Mouse (Mus musculus) colon, adult 2 months (tissue): ENCODE measurements around the gene Olfr800. TPM values are rescaled to one million over a fixed set of nuclear protein-coding genes. Genes with fewer than 3 reads are reported as not detected.

Experiments
- polyA plus RNA-seq: library from polyadenylated mRNA; depleted of rRNA; stranded (reverse); fragments of >200 nt; gene quantifications from 2 replicates; pipeline ENCODE4 v1.2.3, GENCODE M21; 2012; rRNA removed

The Olfr800 gene
- polyA plus RNA-seq, result not detected in 2 replicates

DNA sequence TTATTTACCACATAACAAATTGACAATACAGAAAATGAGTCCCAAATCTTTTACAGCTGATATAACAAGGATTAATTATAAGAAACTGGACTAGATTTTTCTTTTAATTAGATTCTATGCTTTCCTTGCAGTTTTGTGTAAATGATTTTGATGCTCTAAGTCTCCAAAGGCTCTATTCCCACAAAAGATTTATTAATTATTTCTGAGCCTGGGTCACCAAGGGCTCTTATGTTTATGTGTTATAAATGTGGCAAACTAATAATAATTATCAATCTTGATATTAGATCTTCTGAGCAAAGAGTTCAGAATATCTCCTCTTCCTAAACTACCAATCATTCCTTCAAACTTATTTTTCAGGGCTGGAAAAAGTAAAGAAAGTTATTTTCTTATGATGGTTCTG, at the start of gene Olfr800:
Olfr800 (plus strand) TSS at position 301 of the 400 bp plus-strand sequence.

DNA sequence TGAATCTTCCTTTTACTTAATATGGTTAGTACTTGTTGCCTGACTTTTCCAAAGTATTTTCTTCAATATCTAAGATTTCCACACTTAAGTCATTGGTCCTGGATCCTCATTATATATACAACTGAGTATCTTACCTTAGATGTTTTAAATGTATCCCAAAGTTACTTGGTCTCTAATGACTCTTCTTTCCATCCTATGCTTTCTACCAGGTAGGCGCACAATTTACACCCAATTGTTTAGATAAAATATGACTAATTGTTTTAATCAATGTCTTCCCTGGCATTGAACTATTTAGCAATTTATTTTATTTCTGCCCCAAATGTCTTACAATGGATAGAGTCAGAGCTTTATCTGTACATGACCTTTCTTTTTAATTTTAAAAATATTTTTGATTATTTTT, 45.0 kb upstream of the Olfr800 start, which contains the start of gene Olfr796:
Olfr796 (minus strand) TSS at position 101 of the 400 bp plus-strand sequence.

GRCm38 (mm10) chr10:129627834-129628233, 29.7 kb upstream of the Olfr800 start, which contains the start of gene Olfr798:
Gene Olfr798, minus strand, starts transcription at chr10:129627934.

GRCm38 (mm10) chr10:129637184-129637583, 20.3 kb upstream of the Olfr800 start, which contains the start of gene Olfr799:
Gene Olfr799, plus strand, starts transcription at chr10:129637484.

GRCm38 (mm10) chr10:129673765-129674164, 16.3 kb downstream of the Olfr800 start, which contains the start of gene Olfr801:
Gene Olfr801, minus strand, starts transcription at chr10:129673865.

DNA sequence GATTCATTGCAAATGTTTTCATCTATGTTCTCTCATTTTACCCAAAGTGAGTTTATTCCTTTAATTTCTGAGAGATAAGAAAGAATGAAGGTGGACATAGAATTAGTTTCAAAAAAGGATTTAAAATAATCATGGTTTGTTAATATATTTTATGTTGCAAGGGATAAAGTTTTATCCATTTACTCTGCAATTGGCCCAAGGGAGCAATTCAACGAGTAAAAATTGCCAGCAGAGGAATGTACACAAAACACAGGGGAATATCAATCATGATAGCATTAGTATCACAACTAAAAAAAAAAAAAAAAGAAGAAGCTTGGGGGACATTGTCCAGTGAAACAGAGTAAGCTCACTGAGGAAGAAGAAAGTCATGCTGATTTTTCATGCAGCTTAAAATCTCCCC, 30.6 kb downstream of the Olfr800 start, which contains the start of gene Olfr802:
Olfr802 (minus strand) TSS at position 101 of the 400 bp plus-strand sequence.

DNA sequence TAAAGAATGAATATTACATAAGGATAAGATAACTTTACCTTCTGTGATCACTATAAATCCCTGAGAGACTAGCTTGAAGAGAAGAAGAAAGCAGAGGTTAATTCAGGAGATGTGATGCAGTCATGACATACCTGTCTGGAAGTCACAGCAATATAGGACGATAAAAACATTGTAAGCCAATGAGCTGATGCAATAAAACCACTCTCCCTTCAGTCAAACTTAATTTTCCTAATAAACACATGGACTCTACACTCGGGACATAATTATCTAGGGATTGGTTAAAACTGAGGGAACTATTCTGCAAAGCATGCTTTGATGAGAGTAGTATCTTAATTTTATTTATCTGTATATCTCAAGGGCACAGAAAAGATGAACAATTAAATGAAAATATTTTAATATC, 36.7 kb downstream of the Olfr800 start, which contains the start of gene Olfr803:
Olfr803 (minus strand) TSS at position 101 of the 400 bp plus-strand sequence.

DNA sequence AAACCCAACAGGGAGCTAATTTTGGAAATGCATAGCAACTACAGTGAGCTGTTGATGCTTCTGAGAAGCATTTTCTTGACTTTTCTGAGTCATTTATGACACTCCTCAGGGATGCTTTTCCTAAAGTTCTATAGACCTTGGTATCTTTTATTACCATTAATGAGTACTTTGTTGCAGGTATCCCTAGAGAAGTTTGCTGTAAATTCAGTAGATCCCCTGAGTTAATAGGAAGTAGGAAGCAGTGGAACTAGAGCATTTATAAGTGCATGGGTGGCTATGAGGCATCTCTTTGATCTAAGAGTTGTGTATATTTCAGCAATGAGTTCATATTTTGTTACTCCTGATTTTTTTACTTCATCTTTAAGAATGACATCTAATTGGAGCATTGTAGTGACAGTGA, 45.4 kb downstream of the Olfr800 start, which contains the start of gene Olfr804:
Olfr804 (plus strand) TSS at position 301 of the 400 bp plus-strand sequence.

Other genes with a start within 250 kb of the Olfr800 start
- not detected in 2 replicates for gene Olfr786, start 230.4 kb upstream of the Olfr800 start, polyA plus RNA-seq
- not detected in 2 replicates for gene Olfr787, start 195.8 kb upstream of the Olfr800 start, polyA plus RNA-seq
- gene Olfr788, start 186.7 kb upstream of the Olfr800 start, polyA plus RNA-seq, result not detected in 2 replicates
- not detected in 2 replicates for gene Olfr789, start 172.9 kb upstream of the Olfr800 start, polyA plus RNA-seq
- gene Olfr790, start 159.2 kb upstream of the Olfr800 start, polyA plus RNA-seq, result not detected in 2 replicates
- gene Olfr791, start 135.9 kb upstream of the Olfr800 start, polyA plus RNA-seq, result not detected in 2 replicates
- not detected in 2 replicates for gene Olfr792, start 118.5 kb upstream of the Olfr800 start, polyA plus RNA-seq
- not detected in 2 replicates for gene Olfr794, start 90.0 kb upstream of the Olfr800 start, polyA plus RNA-seq
- not detected in 2 replicates for gene Olfr796, start 45.1 kb upstream of the Olfr800 start, polyA plus RNA-seq
- gene Olfr798, start 29.8 kb upstream of the Olfr800 start, polyA plus RNA-seq, result not detected in 2 replicates
- gene Olfr799, start 20.2 kb upstream of the Olfr800 start, polyA plus RNA-seq, result not detected in 2 replicates
- gene Olfr801, start 16.2 kb downstream of the Olfr800 start, polyA plus RNA-seq, result not detected in 2 replicates
- not detected in 2 replicates for gene Olfr802, start 30.5 kb downstream of the Olfr800 start, polyA plus RNA-seq
- gene Olfr803, start 36.6 kb downstream of the Olfr800 start, polyA plus RNA-seq, result not detected in 2 replicates
- not detected in 2 replicates for gene Olfr804, start 45.5 kb downstream of the Olfr800 start, polyA plus RNA-seq
- gene Olfr805, start 71.7 kb downstream of the Olfr800 start, polyA plus RNA-seq, result not detected in 2 replicates
- not detected in 2 replicates for gene Olfr806, start 84.2 kb downstream of the Olfr800 start, polyA plus RNA-seq
- gene Olfr807, start 100.1 kb downstream of the Olfr800 start, polyA plus RNA-seq, result not detected in 2 replicates
- gene Olfr808, start 107.8 kb downstream of the Olfr800 start, polyA plus RNA-seq, result not detected in 2 replicates
- not detected in 2 replicates for gene Olfr809, start 116.9 kb downstream of the Olfr800 start, polyA plus RNA-seq
- gene Olfr810, start 137.2 kb downstream of the Olfr800 start, polyA plus RNA-seq, result not detected in 2 replicates
- not detected in 2 replicates for gene Olfr811, start 146.7 kb downstream of the Olfr800 start, polyA plus RNA-seq
- gene Olfr812, start 188.4 kb downstream of the Olfr800 start, polyA plus RNA-seq, result not detected in 2 replicates
- not detected in 2 replicates for gene Olfr813, start 197.7 kb downstream of the Olfr800 start, polyA plus RNA-seq
- gene Olfr814, start 222.2 kb downstream of the Olfr800 start, polyA plus RNA-seq, result not detected in 2 replicates
- gene Olfr815, start 248.2 kb downstream of the Olfr800 start, polyA plus RNA-seq, result not detected in 2 replicates